Mouse (Mus musculus): ENCODE results near the gene Oscp1. TPM values are rescaled to one million over a fixed set of nuclear protein-coding genes. Genes with fewer than 3 reads are reported as not detected.

Oscp1 gene
- polyA plus RNA-seq, 1 experiment: 12.8 TPM

GRCm38 (mm10) chr4:126077833-126078232, 19.5 kb downstream of the Oscp1 start:
- Histone ChIP-seq H3K36me3 (ENCODE audit: control insufficient read depth, insufficient read depth) (no peaks in the 10 kb centered on the region), H3K4me2 (ENCODE audit: low read depth) (no peak overlapping the region), H3K27me3 (ENCODE audit: control insufficient read depth, insufficient read depth, insufficient read length) (no peaks in the 10 kb centered on the region), H3K4me3 (no peak overlapping the region), H3ac (ENCODE audit: control insufficient read depth, insufficient read length) (no peak overlapping the region), H3K79me2 (ENCODE audit: control insufficient read depth, insufficient read depth) (no peaks in the 10 kb centered on the region)
- TF ChIP-seq CEBPB (IDR thresholded peaks at IDR 0.05; ENCODE audit: insufficient read depth, poor library complexity, severe bottlenecking): no peak
- no peak for TF ChIP-seq MYOG (IDR thresholded peaks at IDR 0.05; ENCODE audit: control insufficient read depth in 1 of 3, insufficient read depth in 1 of 3, insufficient read length in 2 of 3, low read depth in 2 of 3)
- TF ChIP-seq MYOD1 (IDR thresholded peaks at IDR 0.05; ENCODE audit: control insufficient read depth in 1 of 3, insufficient read length in 2 of 3, low read depth in 2 of 3): no peak
- no peak for TF ChIP-seq POLR2AphosphoS2 (IDR thresholded peaks at IDR 0.05; ENCODE audit: insufficient read length, low read depth)
- no peak for TF ChIP-seq SRF (IDR thresholded peaks at IDR 0.05; ENCODE audit: control insufficient read depth, insufficient read length, low read depth)
- TF ChIP-seq TCF12 (IDR thresholded peaks at IDR 0.05; ENCODE audit: insufficient read depth, poor library complexity, severe bottlenecking): no peak
- TF ChIP-seq TCF3 (IDR thresholded peaks at IDR 0.05; ENCODE audit: insufficient read length, low read depth): no peak
- TF ChIP-seq POLR2A (IDR thresholded peaks at IDR 0.05; ENCODE audit: insufficient read length, low read depth): no peak
- TF ChIP-seq E2F4 (IDR thresholded peaks at IDR 0.05; ENCODE audit: insufficient read depth): no peak
- TF ChIP-seq REST (IDR thresholded peaks at IDR 0.05; ENCODE audit: insufficient read depth, insufficient read length): no peak
- no peak for TF ChIP-seq USF1 (IDR thresholded peaks at IDR 0.05; ENCODE audit: low read depth)
- TF ChIP-seq MAX (IDR thresholded peaks at IDR 0.05; ENCODE audit: low read depth): no peak

- Histone ChIP-seq H3K4me2 (ENCODE audit: low read depth) (no peak overlapping the region), H3K79me2 (ENCODE audit: control insufficient read depth, insufficient read depth) (no peaks in the 10 kb centered on the region), H3K4me3 (no peak overlapping the region), H3K27me3 (ENCODE audit: control insufficient read depth, insufficient read depth, insufficient read length) (no peaks in the 10 kb centered on the region), H3K36me3 (ENCODE audit: control insufficient read depth, insufficient read depth) (no peaks in the 10 kb centered on the region), H3ac (ENCODE audit: control insufficient read depth, insufficient read length) (no peak overlapping the region)
- TF ChIP-seq MYOD1 (IDR thresholded peaks at IDR 0.05; ENCODE audit: control insufficient read depth in 1 of 3, insufficient read length in 2 of 3, low read depth in 2 of 3): no peak
- no peak for TF ChIP-seq TCF3 (IDR thresholded peaks at IDR 0.05; ENCODE audit: insufficient read length, low read depth)
- no peak for TF ChIP-seq SRF (IDR thresholded peaks at IDR 0.05; ENCODE audit: control insufficient read depth, insufficient read length, low read depth)
- TF ChIP-seq MAX (IDR thresholded peaks at IDR 0.05; ENCODE audit: low read depth): no peak
- no peak for TF ChIP-seq POLR2AphosphoS2 (IDR thresholded peaks at IDR 0.05; ENCODE audit: insufficient read length, low read depth)
- TF ChIP-seq TCF12 (IDR thresholded peaks at IDR 0.05; ENCODE audit: insufficient read depth, poor library complexity, severe bottlenecking): no peak
- no peak for TF ChIP-seq POLR2A (IDR thresholded peaks at IDR 0.05; ENCODE audit: insufficient read length, low read depth)
- no peak for TF ChIP-seq MYOG (IDR thresholded peaks at IDR 0.05; ENCODE audit: control insufficient read depth in 1 of 3, insufficient read depth in 1 of 3, insufficient read length in 2 of 3, low read depth in 2 of 3)
- no peak for TF ChIP-seq CEBPB (IDR thresholded peaks at IDR 0.05; ENCODE audit: insufficient read depth, poor library complexity, severe bottlenecking)
- TF ChIP-seq E2F4 (IDR thresholded peaks at IDR 0.05; ENCODE audit: insufficient read depth): no peak
- TF ChIP-seq REST (IDR thresholded peaks at IDR 0.05; ENCODE audit: insufficient read depth, insufficient read length): no peak
Observed at GRCm38 (mm10) chr4:126079266-126079665, 20.9 kb downstream of the Oscp1 start.

GRCm38 (mm10) chr4:126081601-126082000, 23.2 kb downstream of the Oscp1 start:
- Histone ChIP-seq H3K36me3 (ENCODE audit: control insufficient read depth, insufficient read depth) (no peaks in the 10 kb centered on the region), H3ac (ENCODE audit: control insufficient read depth, insufficient read length) (no peak overlapping the region), H3K27me3 (ENCODE audit: control insufficient read depth, insufficient read depth, insufficient read length) (no peaks in the 10 kb centered on the region), H3K4me3 (no peak overlapping the region), H3K79me2 (ENCODE audit: control insufficient read depth, insufficient read depth) (no peaks in the 10 kb centered on the region), H3K4me2 (ENCODE audit: low read depth) (no peak overlapping the region)
- TF ChIP-seq TCF3 (IDR thresholded peaks at IDR 0.05; ENCODE audit: insufficient read length, low read depth): no peak
- no peak for TF ChIP-seq REST (IDR thresholded peaks at IDR 0.05; ENCODE audit: insufficient read depth, insufficient read length)
- TF ChIP-seq E2F4 (IDR thresholded peaks at IDR 0.05; ENCODE audit: insufficient read depth): no peak
- no peak for TF ChIP-seq MYOD1 (IDR thresholded peaks at IDR 0.05; ENCODE audit: control insufficient read depth in 1 of 3, insufficient read length in 2 of 3, low read depth in 2 of 3)
- no peak for TF ChIP-seq SRF (IDR thresholded peaks at IDR 0.05; ENCODE audit: control insufficient read depth, insufficient read length, low read depth)
- no peak for TF ChIP-seq TCF12 (IDR thresholded peaks at IDR 0.05; ENCODE audit: insufficient read depth, poor library complexity, severe bottlenecking)
- TF ChIP-seq MAX (IDR thresholded peaks at IDR 0.05; ENCODE audit: low read depth): no peak
- no peak for TF ChIP-seq MYOG (IDR thresholded peaks at IDR 0.05; ENCODE audit: control insufficient read depth in 1 of 3, insufficient read depth in 1 of 3, insufficient read length in 2 of 3, low read depth in 2 of 3)
- no peak for TF ChIP-seq POLR2AphosphoS2 (IDR thresholded peaks at IDR 0.05; ENCODE audit: insufficient read length, low read depth)
- TF ChIP-seq CEBPB (IDR thresholded peaks at IDR 0.05; ENCODE audit: insufficient read depth, poor library complexity, severe bottlenecking): no peak
- TF ChIP-seq POLR2A (IDR thresholded peaks at IDR 0.05; ENCODE audit: insufficient read length, low read depth): no peak
- no peak for TF ChIP-seq USF1 (IDR thresholded peaks at IDR 0.05; ENCODE audit: low read depth)

- no peak overlapping the region for H3K4me3 ChIP-seq
- H3K4me2 ChIP-seq (ENCODE audit: low read depth): no peak overlapping the region
- H3K79me2 ChIP-seq (ENCODE audit: control insufficient read depth, insufficient read depth): no peaks in the 10 kb centered on the region
- H3ac ChIP-seq (ENCODE audit: control insufficient read depth, insufficient read length): no peak overlapping the region
- no peak for TF ChIP-seq E2F4 (IDR thresholded peaks at IDR 0.05; ENCODE audit: insufficient read depth)
- TF ChIP-seq USF1 (IDR thresholded peaks at IDR 0.05; ENCODE audit: low read depth): no peak
- TF ChIP-seq REST (IDR thresholded peaks at IDR 0.05; ENCODE audit: insufficient read depth, insufficient read length): no peak
- no peak for TF ChIP-seq SRF (IDR thresholded peaks at IDR 0.05; ENCODE audit: control insufficient read depth, insufficient read length, low read depth)
- no peak for TF ChIP-seq MYOD1 (IDR thresholded peaks at IDR 0.05; ENCODE audit: control insufficient read depth in 1 of 3, insufficient read length in 2 of 3, low read depth in 2 of 3)
- no peak for TF ChIP-seq TCF12 (IDR thresholded peaks at IDR 0.05; ENCODE audit: insufficient read depth, poor library complexity, severe bottlenecking)
- TF ChIP-seq MYOG (IDR thresholded peaks at IDR 0.05; ENCODE audit: control insufficient read depth in 1 of 3, insufficient read depth in 1 of 3, insufficient read length in 2 of 3, low read depth in 2 of 3): no peak
- no peak for TF ChIP-seq POLR2AphosphoS2 (IDR thresholded peaks at IDR 0.05; ENCODE audit: insufficient read length, low read depth)
- TF ChIP-seq MAX (IDR thresholded peaks at IDR 0.05; ENCODE audit: low read depth): no peak
- no peak for TF ChIP-seq TCF3 (IDR thresholded peaks at IDR 0.05; ENCODE audit: insufficient read length, low read depth)
- TF ChIP-seq POLR2A (IDR thresholded peaks at IDR 0.05; ENCODE audit: insufficient read length, low read depth): no peak
- TF ChIP-seq CEBPB (IDR thresholded peaks at IDR 0.05; ENCODE audit: insufficient read depth, poor library complexity, severe bottlenecking): no peak
- H3K27me3 ChIP-seq (ENCODE audit: control insufficient read depth, insufficient read depth, insufficient read length): no peaks in the 10 kb centered on the region
- no peaks in the 10 kb centered on the region for H3K36me3 ChIP-seq (ENCODE audit: control insufficient read depth, insufficient read depth)
Observed at GRCm38 (mm10) chr4:126083021-126083420, 24.7 kb downstream of the Oscp1 start.
